Mouse (Mus musculus) CH12.LX (cell line): ENCODE measurements around the gene Rabgap1l. TPM values are rescaled to one million over a fixed set of nuclear protein-coding genes. Genes with fewer than 3 reads are reported as not detected.

Experiments
- DNase-seq: peaks from one replicate; pipeline ENCODE4 v3.0.0-alpha.2; 2013; ENCODE audit errors: extremely low read depth
- H3K27ac ChIP-seq: 2 replicates; pipeline ENCODE4 v1.5.1; 2012; ENCODE audit warnings: low read depth, mild to moderate bottlenecking, control low read depth, moderate library complexity; ENCODE audit not compliant: insufficient read depth
- H3K27me3 ChIP-seq: replicated peaks from 2 replicates; pipeline ENCODE3; 2012; ENCODE audit warnings: inconsistent platforms
- H3K36me3 ChIP-seq, 2 experiments: replicated peaks in 1 of 2; 2 replicates each; pipeline versions ENCODE3 to v1.6.1; 2012; ENCODE audit warnings: inconsistent platforms in 1 of 2, low read length in 1 of 2, mild to moderate bottlenecking in 1 of 2, mixed read lengths in 1 of 2, moderate library complexity in 1 of 2; ENCODE audit not compliant: control insufficient read depth in 1 of 2, insufficient read depth in 1 of 2
- H3K4me1 ChIP-seq, 2 experiments: 2 replicates each; pipeline ENCODE4 v1.6.1; 2012; ENCODE audit warnings: inconsistent platforms in 1 of 2, moderate library complexity in 1 of 2; ENCODE audit not compliant: insufficient read depth in 2 of 2, control insufficient read depth in 1 of 2
- H3K4me2 ChIP-seq: 2 replicates; pipeline ENCODE4 v1.6.1; 2012; ENCODE audit warnings: low read depth, mild to moderate bottlenecking, control low read depth; ENCODE audit not compliant: poor library complexity, insufficient read depth, severe bottlenecking
- H3K4me3 ChIP-seq, 3 experiments: fragments of 150-350 bp in 1 of 3; sonication (generic) in 1 of 3; replicated peaks in 1 of 3; 2 replicates each; pipeline versions ENCODE3 to v1.5.1; 2011 to 2012; ENCODE audit warnings: low read depth in 2 of 3, low read length in 2 of 3, mild to moderate bottlenecking in 2 of 3, moderate library complexity in 2 of 3, control low read depth in 1 of 3, improper control_type of control experiment in 1 of 3, inconsistent platforms in 1 of 3, mixed read lengths in 1 of 3; ENCODE audit not compliant: poor library complexity in 1 of 3
- H3K79me2 ChIP-seq: replicated peaks from 2 replicates; pipeline ENCODE4 v1.6.1; 2012; ENCODE audit warnings: mild to moderate bottlenecking, moderate library complexity; ENCODE audit not compliant: control insufficient read depth, poor library complexity, insufficient read depth, severe bottlenecking; ENCODE audit errors: extremely low read depth
- H3K9ac ChIP-seq: 2 replicates; pipeline ENCODE4 v1.6.1; 2012; ENCODE audit warnings: low read depth, mild to moderate bottlenecking, control low read depth, moderate library complexity; ENCODE audit not compliant: insufficient read depth
- H3K9me3 ChIP-seq: replicated peaks from 2 replicates; pipeline ENCODE3; 2012; ENCODE audit warnings: low read length, inconsistent platforms, mixed read lengths
- BHLHE40 ChIP-seq: IDR thresholded peaks from 2 replicates; pipeline ENCODE4 v1.6.1; 2011; ENCODE audit warnings: mild to moderate bottlenecking, low read depth, low read length, improper control_type of control experiment
- CHD1 ChIP-seq: IDR thresholded peaks from 2 replicates; pipeline ENCODE4 v1.6.1; 2012; ENCODE audit warnings: low read depth, low read length, improper control_type of control experiment, inconsistent platforms
- CHD2 ChIP-seq: IDR thresholded peaks from 2 replicates; pipeline ENCODE4 v1.6.1; 2011; ENCODE audit warnings: low read length, improper control_type of control experiment
- CTCF ChIP-seq, 2 experiments: IDR thresholded peaks in 1 of 2; conservative IDR thresholded peaks in 1 of 2; 2 replicates each; pipeline ENCODE4 v1.5.1; 2011 to 2012; ENCODE audit warnings: low read depth in 2 of 2, low read length in 2 of 2, improper control_type of control experiment in 1 of 2, inconsistent platforms in 1 of 2, mild to moderate bottlenecking in 1 of 2, moderate library complexity in 1 of 2
- E2F4 ChIP-seq: IDR thresholded peaks from 2 replicates; pipeline ENCODE4 v1.6.1; 2011; ENCODE audit warnings: low read depth, low read length, improper control_type of control experiment; ENCODE audit not compliant: insufficient replicate concordance
- ELF1 ChIP-seq: IDR thresholded peaks from 2 replicates; pipeline ENCODE4 v1.6.1; 2014; ENCODE audit warnings: low read depth, mild to moderate bottlenecking, inconsistent platforms, low read length, improper control_type of control experiment
- ETS1 ChIP-seq: conservative IDR thresholded peaks from 2 replicates; pipeline ENCODE4 v1.6.1; 2012; ENCODE audit warnings: low read depth, mild to moderate bottlenecking, inconsistent platforms, low read length, improper control_type of control experiment, moderate library complexity
- GABPA ChIP-seq: IDR thresholded peaks from 2 replicates; pipeline ENCODE4 v1.6.1; 2012; ENCODE audit warnings: low read depth, low read length, improper control_type of control experiment, inconsistent platforms; ENCODE audit not compliant: insufficient replicate concordance
- HCFC1 ChIP-seq: IDR thresholded peaks from 2 replicates; pipeline ENCODE4 v1.6.1; 2012; ENCODE audit warnings: low read depth, mild to moderate bottlenecking, inconsistent platforms, low read length, improper control_type of control experiment
- IRF4 ChIP-seq: IDR thresholded peaks from 2 replicates; pipeline ENCODE4 v1.6.1; 2014; ENCODE audit warnings: low read depth, mild to moderate bottlenecking, inconsistent platforms, low read length, improper control_type of control experiment
- JUN ChIP-seq: IDR thresholded peaks from 2 replicates; pipeline ENCODE4 v1.6.1; 2011; ENCODE audit warnings: low read depth, mild to moderate bottlenecking, low read length, improper control_type of control experiment, moderate library complexity; ENCODE audit not compliant: insufficient read depth
- KAT2A ChIP-seq: IDR thresholded peaks from 2 replicates; pipeline ENCODE4 v1.6.1; 2012; ENCODE audit warnings: low read length, improper control_type of control experiment, inconsistent platforms; ENCODE audit not compliant: insufficient replicate concordance
- MEF2A ChIP-seq: IDR thresholded peaks from 2 replicates; pipeline ENCODE4 v1.6.1; 2014; ENCODE audit warnings: low read depth, mild to moderate bottlenecking, inconsistent platforms, low read length, improper control_type of control experiment, borderline replicate concordance
- MYC ChIP-seq: IDR thresholded peaks from 2 replicates; pipeline ENCODE4 v1.6.1; 2011; ENCODE audit warnings: low read depth, mild to moderate bottlenecking, improper control_type of control experiment, low read length
- NELFE ChIP-seq: IDR thresholded peaks from 2 replicates; pipeline ENCODE4 v1.6.1; 2011; ENCODE audit warnings: low read depth, low read length, improper control_type of control experiment
- NRF1 ChIP-seq: IDR thresholded peaks from 2 replicates; pipeline ENCODE4 v1.6.1; 2014; ENCODE audit warnings: low read depth, mild to moderate bottlenecking, inconsistent platforms, low read length, improper control_type of control experiment, moderate library complexity
- PAX5 ChIP-seq: IDR thresholded peaks from 2 replicates; pipeline ENCODE4 v1.6.1; 2012; ENCODE audit warnings: low read length, inconsistent platforms, mixed read lengths
- POLR2A ChIP-seq: IDR thresholded peaks from 2 replicates; pipeline ENCODE4 v1.6.1; 2011; ENCODE audit warnings: low read depth, mild to moderate bottlenecking, improper control_type of control experiment, low read length
- POLR2AphosphoS2 ChIP-seq: IDR thresholded peaks from 2 replicates; pipeline ENCODE4 v1.6.1; 2011; ENCODE audit warnings: low read depth, low read length, improper control_type of control experiment
- RAD21 ChIP-seq: IDR thresholded peaks from 2 replicates; pipeline ENCODE4 v1.6.1; 2011; ENCODE audit warnings: low read depth, mild to moderate bottlenecking, low read length, improper control_type of control experiment, moderate library complexity
- RCOR1 ChIP-seq: conservative IDR thresholded peaks from 2 replicates; pipeline ENCODE4 v1.6.1; 2012; ENCODE audit warnings: low read depth, mild to moderate bottlenecking, inconsistent platforms, low read length, improper control_type of control experiment
- SIN3A ChIP-seq: IDR thresholded peaks from 2 replicates; pipeline ENCODE4 v1.6.1; 2012; ENCODE audit warnings: low read length, improper control_type of control experiment, inconsistent platforms
- TBP ChIP-seq: conservative IDR thresholded peaks from 2 replicates; pipeline ENCODE4 v1.6.1; 2011; ENCODE audit warnings: low read depth, low read length, improper control_type of control experiment
- TCF12 ChIP-seq: IDR thresholded peaks from 2 replicates; pipeline ENCODE4 v1.6.1; 2014; ENCODE audit warnings: low read depth, mild to moderate bottlenecking, inconsistent platforms, low read length, improper control_type of control experiment
- USF1 ChIP-seq: IDR thresholded peaks from 2 replicates; pipeline ENCODE4 v1.6.1; 2014; ENCODE audit warnings: low read depth, mild to moderate bottlenecking, inconsistent platforms, low read length, improper control_type of control experiment
- USF2 ChIP-seq: conservative IDR thresholded peaks from 2 replicates; pipeline ENCODE4 v1.6.1; 2011; ENCODE audit warnings: low read depth, low read length, improper control_type of control experiment
- ZKSCAN1 ChIP-seq: IDR thresholded peaks from 2 replicates; pipeline ENCODE4 v1.6.1; 2012; ENCODE audit warnings: low read depth, inconsistent platforms, low read length, improper control_type of control experiment, borderline replicate concordance
- ZMIZ1 ChIP-seq: IDR thresholded peaks from 2 replicates; pipeline ENCODE4 v1.6.1; 2012; ENCODE audit warnings: low read depth, mild to moderate bottlenecking, inconsistent platforms, low read length, improper control_type of control experiment
- dilution Hi-C: fragments of 300-500 bp; cut with MboI; formaldehyde crosslinking; loops from 2 replicates; pipeline ENCODE4 v1.14.3; 2020; ENCODE audit warnings: low sequenced_read_pairs; ENCODE audit not compliant: extremely low pct_unique_long_range_greater_than_20kb, extremely low pct_ligation_motif_present
- in situ Hi-C: fragments of 300-500 bp; cut with MboI; formaldehyde crosslinking; loops from 3 replicates; pipeline ENCODE4 v1.14.3; 2019; ENCODE audit warnings: low sequenced_read_pairs, low pct_ligation_motif_present, low pct_unique_long_range_greater_than_20kb, mixed read lengths
- polyA plus RNA-seq: library from polyadenylated mRNA; unstranded; fragments of >175 nt; gene quantifications from 2 replicates; pipeline ENCODE4 v1.2.1, GENCODE M21; 2012; ENCODE audit warnings: low read depth; ENCODE audit not compliant: insufficient read length
- total RNA-seq, 2 experiments: library from RNA; depleted of rRNA; stranded (reverse); fragments of 300-350 nt in 1 of 2; fragments of >200 nt in 1 of 2; gene quantifications; 2 replicates each; pipeline ENCODE4 v1.2.3; 2012 to 2014

Rabgap1l gene
- total and polyA plus RNA-seq, 3 experiments: 84.0 to 109 (median 85.6) TPM

DNA sequence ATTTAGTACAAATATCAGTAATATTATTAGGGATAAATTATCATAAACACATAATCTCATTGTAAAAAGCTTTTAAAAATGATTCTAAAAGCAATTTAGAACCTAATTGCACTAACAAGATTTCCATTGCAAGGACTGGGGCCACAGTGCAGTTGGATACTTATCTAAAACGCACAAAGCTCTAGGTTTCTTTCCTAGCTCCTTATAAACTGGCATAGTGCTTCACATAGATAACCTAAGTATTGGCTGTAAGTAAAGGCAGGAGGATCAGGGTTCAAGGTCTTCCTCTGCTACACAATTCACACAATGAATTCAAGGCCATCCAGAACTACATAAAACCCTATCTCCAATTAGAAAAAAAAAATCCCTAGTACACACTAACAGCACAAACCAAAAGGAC, 497.7 kb downstream of the Rabgap1l start:
- dilution Hi-C loops (no loop called here), in situ Hi-C loops (no loop called here)
- Histone ChIP-seq H3K4me3 (no peak overlapping the region), H3K27ac (no peak overlapping the region), H3K79me2 (no peaks in the 10 kb centered on the region), H3K4me1 (peaks cover 4 to 7% of the 10 kb centered on the region in 2 experiments; a peak in 3 of 4 replicates), H3K9me3 (no peaks in the 10 kb centered on the region), H3K36me3 (peaks cover 0 to 3% of the 10 kb centered on the region in 2 experiments), H3K27me3 (no peaks in the 10 kb centered on the region), H3K4me2 (no peak overlapping the region), H3K9ac (no peak overlapping the region)
- TF ChIP-seq TCF12 (no peak), POLR2A (no peak), CHD2 (no peak), TBP (no peak), GABPA (no peak), JUN (no peak), NELFE (no peak), RAD21 (no peak), KAT2A (no peak), IRF4 (no peak), ZKSCAN1 (no peak), ETS1 (no peak), USF1 (no peak), MEF2A (no peak), RCOR1 (no peak), MYC (no peak), CTCF (conservative IDR thresholded peaks at IDR 0.05 in 1 of 2, IDR thresholded peaks at IDR 0.05 in 1 of 2; ENCODE audit: low read depth in 2 of 2, low read length in 2 of 2) (no peak), USF2 (no peak)
- DNase-seq: no peak

GRCm38 (mm10) chr1:160293488-160293887, 499.5 kb downstream of the Rabgap1l start:
- dilution Hi-C loops: no loop called here
- Histone ChIP-seq H3K4me2 (no peak overlapping the region), H3K27me3 (no peaks in the 10 kb centered on the region), H3K27ac (no peak overlapping the region), H3K4me1 (peaks cover 10 to 13% of the 10 kb centered on the region in 2 experiments; a peak in 3 of 4 replicates), H3K4me3 (no peak overlapping the region), H3K36me3 (peaks cover 0 to 3% of the 10 kb centered on the region in 2 experiments), H3K9ac (no peak overlapping the region), H3K79me2 (no peaks in the 10 kb centered on the region), H3K9me3 (no peaks in the 10 kb centered on the region)
- in situ Hi-C loops: no loop called here
- TF ChIP-seq ZMIZ1: no peak
- TF ChIP-seq KAT2A: no peak
- TF ChIP-seq PAX5: no peak
- TF ChIP-seq CTCF (conservative IDR thresholded peaks at IDR 0.05 in 1 of 2, IDR thresholded peaks at IDR 0.05 in 1 of 2; ENCODE audit: low read depth in 2 of 2, low read length in 2 of 2): no peak
- no peak for TF ChIP-seq HCFC1
- TF ChIP-seq CHD2: no peak
- TF ChIP-seq SIN3A: no peak
- no peak for TF ChIP-seq JUN
- no peak for TF ChIP-seq POLR2AphosphoS2
- no peak for TF ChIP-seq NRF1
- TF ChIP-seq E2F4: no peak
- TF ChIP-seq USF2: no peak
- no peak for TF ChIP-seq BHLHE40
- no peak for TF ChIP-seq ELF1
- TF ChIP-seq CHD1: no peak
- DNase-seq: no peak
